Mouse (Mus musculus): ENCODE results near the gene Lias.

Gene Lias

GRCm38 (mm10) chr5:65425251-65425650 lies 34.0 kb downstream of the Lias start:
- DNase-seq (ENCODE audit: low read depth, low spot score), result no peak

DNA sequence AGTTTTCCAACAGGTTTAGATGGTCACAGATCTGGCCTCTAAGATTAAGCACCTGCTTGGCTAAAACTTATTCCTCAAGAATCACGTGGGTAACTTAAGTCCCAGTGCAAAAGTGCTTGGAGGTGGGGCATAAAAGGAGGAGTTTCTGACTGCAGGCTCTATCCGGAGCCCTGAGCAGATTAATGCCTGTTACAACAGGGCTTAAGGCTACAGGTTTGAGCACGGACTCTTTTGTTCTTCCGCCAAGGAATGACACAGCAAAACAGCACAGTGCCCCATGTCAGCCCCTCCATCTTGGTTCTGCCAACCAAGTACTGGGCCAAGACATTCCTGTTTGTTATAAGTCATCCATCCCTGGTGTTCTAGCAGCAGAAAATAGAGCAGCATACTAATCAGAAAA lies 37.0 kb downstream of the Lias start:
- DNase-seq (ENCODE audit: low read depth, low spot score), result no peak

DNA sequence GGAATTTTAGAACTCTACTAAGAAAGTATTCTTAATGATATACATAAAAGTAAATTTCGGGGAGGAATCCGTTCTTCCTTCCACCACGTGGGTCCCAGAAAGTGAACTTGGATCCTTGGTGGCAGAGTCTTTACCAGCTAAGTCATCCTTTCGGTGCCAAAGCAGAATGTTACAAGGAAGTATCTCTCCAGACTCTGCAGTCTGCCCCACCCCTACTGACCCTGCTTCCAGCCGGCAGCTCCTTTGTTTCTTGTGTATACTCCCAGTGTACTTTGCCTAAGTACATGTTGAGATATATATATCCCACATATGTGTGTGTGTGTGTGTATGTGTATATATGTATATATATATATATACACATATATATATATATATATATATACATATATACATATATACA lies 38.1 kb downstream of the Lias start:
- DNase-seq (ENCODE audit: low read depth, low spot score), result no peak

DNA sequence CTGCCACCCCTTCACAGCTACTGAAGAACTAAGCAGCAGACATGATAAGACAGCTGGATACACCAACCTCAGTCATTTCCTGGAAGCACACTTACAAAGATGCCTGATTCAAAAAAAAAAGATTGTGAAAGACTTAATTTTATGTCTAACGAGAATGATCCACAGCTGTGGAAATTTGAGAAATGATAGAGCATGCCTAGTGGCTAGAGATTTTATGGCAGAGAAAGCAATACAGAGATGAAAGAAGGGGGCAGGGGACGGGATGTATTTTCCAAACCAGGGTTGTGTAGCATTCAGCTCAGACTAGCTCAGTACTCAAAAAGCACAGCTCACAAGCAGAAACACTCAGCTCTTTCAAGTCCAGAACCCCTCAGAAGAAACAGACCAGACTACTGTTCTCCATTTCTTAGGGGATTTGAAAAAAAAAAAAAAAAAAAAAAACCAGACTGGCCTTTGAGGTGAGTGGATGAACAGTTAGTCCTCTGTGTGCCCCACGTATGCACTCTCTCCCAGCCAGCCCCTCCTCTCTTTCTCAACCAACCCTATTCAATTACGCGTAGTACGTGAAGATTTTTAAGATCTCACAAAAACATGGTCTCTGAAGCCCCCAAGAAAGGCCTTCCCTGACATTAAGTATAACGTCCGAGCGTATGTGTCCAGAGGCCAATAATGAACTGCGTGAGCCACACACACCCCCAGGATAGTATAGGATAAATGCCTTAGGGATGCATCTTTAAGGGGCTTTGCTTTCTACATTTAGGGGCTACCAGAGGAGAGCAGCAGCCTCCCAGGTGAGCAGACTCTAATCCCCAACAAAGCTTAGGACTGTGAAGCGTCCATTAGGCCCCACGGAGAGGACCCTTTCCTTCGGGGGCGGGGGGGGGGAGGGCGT lies 43.4 kb downstream of the Lias start:
- no peak for DNase-seq (ENCODE audit: low read depth, low spot score)

GRCm38 (mm10) chr5:65435363-65435805 lies 44.1 kb downstream of the Lias start:
- DNase-seq (ENCODE audit: low read depth, low spot score), result no peak

DNA sequence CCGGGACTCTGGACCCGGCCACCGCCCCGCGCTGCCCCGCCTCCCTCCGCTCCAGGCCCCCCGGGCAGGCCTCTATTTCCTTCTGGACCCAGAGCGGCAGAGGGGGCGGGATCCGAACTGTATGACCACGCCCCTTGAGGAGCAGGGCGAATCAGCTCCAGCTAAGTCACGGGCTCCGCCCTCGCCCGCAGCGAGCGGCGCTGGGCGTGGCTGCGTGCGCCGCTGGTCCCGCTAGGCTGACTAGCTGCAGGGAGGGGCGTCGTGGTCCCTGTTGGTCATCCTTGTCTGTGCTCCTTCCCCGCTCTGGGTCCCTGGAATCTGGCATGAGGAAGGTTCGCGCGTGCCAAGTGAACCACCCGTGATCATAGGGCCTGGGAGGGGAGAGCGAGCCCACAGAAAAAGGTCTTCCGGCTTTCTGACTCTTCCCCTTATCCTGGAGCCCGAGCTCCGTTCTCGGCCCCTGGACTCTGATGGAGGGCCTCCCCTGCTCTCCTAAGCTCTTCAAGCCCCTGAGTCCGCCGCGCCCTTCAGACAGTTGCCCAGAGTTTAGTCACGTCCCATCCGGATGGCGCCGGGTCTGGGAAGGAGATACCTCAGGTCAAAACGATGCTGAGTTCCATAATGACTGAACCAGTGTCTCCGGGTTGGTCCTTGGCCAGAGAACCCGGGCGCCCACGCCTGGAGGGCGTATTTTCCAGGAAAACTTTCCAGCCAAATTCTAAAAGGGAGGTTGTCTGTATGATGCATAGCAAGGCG lies 44.7 kb downstream of the Lias start, which contains the start of gene Ugdh:
Ugdh (minus strand) TSS at position 144 of the 756 bp plus-strand sequence.
- DNase-seq (ENCODE audit: low read depth, low spot score), result peak; percentile 94

- DNase-seq (ENCODE audit: low read depth, low spot score), result no peak
Measured at GRCm38 (mm10) chr5:65438041-65438440, 46.7 kb downstream of the Lias start.

DNA sequence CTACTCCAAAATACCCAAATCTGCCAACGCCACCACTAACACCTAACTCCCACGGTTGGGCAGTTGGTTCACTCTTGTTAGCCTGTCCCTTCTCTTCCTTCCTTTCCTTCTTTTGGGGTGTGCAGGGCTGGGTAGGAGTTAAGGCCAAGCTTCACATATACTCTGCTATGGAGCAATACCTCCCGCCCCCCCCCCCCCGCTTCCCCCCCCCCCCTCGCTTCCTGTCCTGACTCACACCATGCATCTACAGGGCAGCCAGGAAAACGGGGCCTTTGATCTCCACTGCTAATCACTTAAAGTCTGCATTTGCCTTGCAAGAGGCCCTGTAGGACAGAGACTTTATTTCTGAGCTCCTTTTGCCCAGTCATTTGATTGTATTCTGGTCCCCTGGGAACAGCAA lies 53.7 kb downstream of the Lias start:
- DNase-seq (ENCODE audit: low read depth, low spot score), result no peak

GRCm38 (mm10) chr5:65446756-65447155 lies 55.5 kb downstream of the Lias start:
- DNase-seq (ENCODE audit: low read depth, low spot score), result no peak

DNA sequence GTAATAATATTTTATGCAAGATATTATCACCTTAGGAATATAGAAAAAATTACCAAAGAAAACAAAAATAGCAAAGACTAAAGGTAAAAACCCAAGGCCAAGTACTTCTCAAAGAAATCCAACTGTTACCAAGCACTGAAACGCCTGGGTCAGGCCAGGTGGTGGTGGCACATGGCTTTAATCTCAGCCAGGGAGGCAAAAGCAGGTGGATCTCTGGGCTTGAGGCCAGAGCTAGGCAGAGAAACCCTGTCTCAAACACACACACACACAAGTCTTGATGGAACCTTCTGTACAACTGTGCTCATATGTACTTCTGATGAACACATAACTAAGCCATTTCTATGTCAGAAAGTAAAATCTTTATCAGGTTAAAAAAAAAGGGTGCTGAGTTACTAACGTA lies 56.5 kb downstream of the Lias start:
- DNase-seq (ENCODE audit: low read depth, low spot score), result no peak

DNA sequence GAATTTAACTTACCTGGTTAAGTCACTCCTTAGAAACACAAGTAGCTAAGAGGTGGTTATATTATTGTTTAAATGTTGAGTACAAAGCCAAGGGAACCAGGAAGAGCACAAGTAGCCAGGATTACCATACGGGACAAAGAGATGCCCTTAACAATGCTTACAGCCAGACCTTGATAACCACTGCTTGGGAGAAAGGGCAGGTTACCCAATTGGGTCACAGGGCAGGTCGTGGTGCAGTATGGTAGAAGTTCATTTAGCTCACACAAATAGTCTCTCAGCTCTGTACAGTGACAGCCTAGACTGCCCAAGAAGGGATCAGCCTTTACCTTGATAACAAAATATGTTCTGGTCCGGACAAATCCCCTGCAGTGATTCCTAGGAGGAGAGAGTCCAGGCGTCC lies 57.6 kb downstream of the Lias start:
- DNase-seq (ENCODE audit: low read depth, low spot score), result no peak

DNA sequence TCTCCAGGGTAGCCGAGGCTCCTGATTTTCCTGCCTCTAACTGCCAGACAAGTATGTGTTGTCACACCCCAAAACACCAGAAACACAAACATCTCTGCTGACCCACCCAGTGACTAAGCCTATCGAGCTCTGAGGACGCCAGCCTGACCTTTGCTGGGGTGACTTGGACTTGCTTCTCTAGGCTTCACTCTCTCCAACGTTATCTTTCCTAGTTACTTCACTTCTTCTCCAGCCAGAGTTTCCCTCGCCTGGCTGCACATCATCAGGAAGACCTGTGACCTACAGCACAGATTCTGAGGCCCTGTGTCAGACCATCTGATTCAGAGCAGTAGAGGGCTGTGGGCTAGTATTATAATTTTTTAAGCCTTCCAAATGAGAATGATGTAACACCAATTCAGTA lies 63.5 kb downstream of the Lias start:
- no peak for DNase-seq (ENCODE audit: low read depth, low spot score)

GRCm38 (mm10) chr5:65457086-65457827 lies 66.0 kb downstream of the Lias start:
- DNase-seq (ENCODE audit: low read depth, low spot score), result no peak

DNA sequence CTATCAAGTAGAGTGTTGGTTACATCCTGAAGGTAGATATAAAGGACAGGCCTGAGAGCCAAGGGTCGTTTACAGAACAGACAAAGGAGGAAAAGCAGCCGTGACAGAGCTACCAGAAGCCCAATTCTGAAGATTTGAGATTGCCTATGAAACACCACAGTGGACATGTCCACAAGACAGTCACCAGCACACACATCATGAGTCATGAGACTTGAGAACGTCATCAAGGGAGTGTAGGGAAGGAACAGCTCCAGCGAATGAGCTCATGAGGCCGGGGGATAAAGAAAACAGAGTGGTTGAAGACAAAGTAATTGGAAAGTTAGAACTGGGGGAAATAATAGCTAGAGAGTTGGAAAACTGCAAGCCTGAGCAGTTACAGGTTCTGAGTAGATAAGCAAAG lies 66.5 kb downstream of the Lias start:
- no peak for DNase-seq (ENCODE audit: low read depth, low spot score)

DNA sequence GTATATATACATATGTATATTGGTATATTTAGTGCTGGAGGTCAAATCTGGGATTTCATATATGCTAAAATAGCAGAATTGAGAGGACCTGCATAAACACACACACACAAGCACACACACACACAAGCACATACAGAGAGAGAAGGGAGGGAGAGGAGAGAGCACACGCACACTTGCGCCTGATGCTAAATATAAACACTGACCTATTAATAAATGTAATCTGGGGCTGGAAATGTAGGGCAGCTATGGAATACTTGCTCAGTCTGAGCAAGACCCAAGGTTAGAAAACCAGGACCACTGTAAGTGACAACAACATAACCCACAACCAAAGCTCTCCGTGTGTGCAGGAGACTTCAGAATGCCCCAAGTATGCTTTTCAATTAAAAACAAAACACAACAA lies 68.2 kb downstream of the Lias start:
- no peak for DNase-seq (ENCODE audit: low read depth, low spot score)

Measured in c-Kit-negative CD71-positive TER-119-positive erythroid progenitor cells, embryonic 14.5 days (primary cell).